Mouse (Mus musculus) intestine, embryonic 16.5 days (tissue): ENCODE data around the gene Ubd. TPM values are rescaled to one million over a fixed set of nuclear protein-coding genes. Genes with fewer than 3 reads are reported as not detected.
A peak's percentile ranks its signal among the peaks of the same experiment; 100 is the strongest.
"Not testable (repeated sequence)": the region's sequence is repeated elsewhere in the genome, so short reads cannot be mapped to it uniquely, and the experiment has no call there.

Experiments used
- ATAC-seq: fragments of 200-750 bp; cut with Nextera tagmentation; 2 replicates; pipeline ENCODE4 v1.8.0; 2017; ENCODE audit warnings: moderate TSS enrichment, moderate library complexity
- H3K27ac ChIP-seq: fragments of 300-500 bp; sonication (generic); 2 replicates; pipeline ENCODE4 v1.5.1; 2014; ENCODE audit warnings: mild to moderate bottlenecking, low read length
- H3K27me3 ChIP-seq: fragments of 300-500 bp; sonication (generic); replicated peaks from 2 replicates; pipeline ENCODE4 v1.6.1; 2014; ENCODE audit warnings: low read length, control low read depth, mixed read lengths; ENCODE audit not compliant: control insufficient read depth, insufficient read depth
- H3K36me3 ChIP-seq: fragments of 300-500 bp; sonication (generic); 2 replicates; pipeline ENCODE4 v1.6.1; 2014; ENCODE audit warnings: low read length, control low read depth; ENCODE audit not compliant: control insufficient read depth, insufficient read depth
- H3K4me1 ChIP-seq: fragments of 300-500 bp; sonication (generic); 2 replicates; pipeline ENCODE4 v1.6.1; 2014; ENCODE audit warnings: low read length, control low read depth, mixed read lengths; ENCODE audit not compliant: control insufficient read depth, insufficient read depth
- H3K4me2 ChIP-seq: fragments of 300-500 bp; sonication (generic); 2 replicates; pipeline ENCODE4 v1.6.1; 2014; ENCODE audit warnings: low read depth, low read length, control low read depth
- H3K4me3 ChIP-seq: fragments of 300-500 bp; sonication (generic); 2 replicates; pipeline ENCODE4 v1.5.1; 2014; ENCODE audit warnings: mild to moderate bottlenecking, low read length
- H3K9ac ChIP-seq: fragments of 300-500 bp; sonication (generic); 2 replicates; pipeline ENCODE4 v1.6.1; 2014; ENCODE audit warnings: low read depth, low read length
- H3K9me3 ChIP-seq: fragments of 300-500 bp; sonication (generic); 2 replicates; pipeline ENCODE4 v1.6.1; 2016; ENCODE audit warnings: low read length, control low read depth; ENCODE audit not compliant: control insufficient read depth
- WGBS: fragments of 180-500 bp; shearing (Covaris S2); extraction: QIAGEN DNeasy Blood & Tissue Kit; methylation state at CpG from one replicate; pipeline ENCODE4 v1.1.7; 2014; 5-methylcytosine and 5-hydroxymethylcytosine counted together
- polyA plus RNA-seq: library from polyadenylated mRNA; unstranded; fragments of >200 nt; fragmentation: Nextera tagmentation; extraction: Ambion mirVana; gene quantifications from 2 replicates; pipeline ENCODE4 v1.2.1, GENCODE M21; 2015

Ubd gene
- polyA plus RNA-seq, 1 experiment from 2014 or later, result not detected

DNA sequence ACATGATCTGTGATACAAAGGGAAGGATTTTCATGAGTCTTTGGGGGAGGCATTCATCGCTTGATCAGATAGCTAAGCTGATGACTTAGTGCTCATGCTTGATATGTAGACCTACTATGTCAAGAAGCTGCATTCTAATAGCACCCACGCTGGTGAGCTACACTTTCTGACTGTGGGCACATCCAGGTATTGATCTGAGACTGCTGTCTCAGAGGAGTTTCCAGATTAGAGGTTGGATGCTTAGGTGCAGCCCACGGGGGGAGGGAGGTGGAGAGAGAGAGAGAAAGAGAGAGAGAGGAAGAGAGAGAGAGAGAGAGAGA lies 10.2 kb downstream of the Ubd start:
- Histone ChIP-seq H3K27me3 (no peaks in the 10 kb centered on the region), H3K9me3 (no peaks in the 10 kb centered on the region), H3K27ac (no peak overlapping the region), H3K4me1 (no peaks in the 10 kb centered on the region), H3K4me3 (no peak overlapping the region), H3K9ac (no peak overlapping the region), H3K36me3 (no peaks in the 10 kb centered on the region), H3K4me2 (no peak overlapping the region)
- WGBS, result 37% methylated on average over 3 of the region's 3 CpGs
- ATAC-seq, result no peak

DNA sequence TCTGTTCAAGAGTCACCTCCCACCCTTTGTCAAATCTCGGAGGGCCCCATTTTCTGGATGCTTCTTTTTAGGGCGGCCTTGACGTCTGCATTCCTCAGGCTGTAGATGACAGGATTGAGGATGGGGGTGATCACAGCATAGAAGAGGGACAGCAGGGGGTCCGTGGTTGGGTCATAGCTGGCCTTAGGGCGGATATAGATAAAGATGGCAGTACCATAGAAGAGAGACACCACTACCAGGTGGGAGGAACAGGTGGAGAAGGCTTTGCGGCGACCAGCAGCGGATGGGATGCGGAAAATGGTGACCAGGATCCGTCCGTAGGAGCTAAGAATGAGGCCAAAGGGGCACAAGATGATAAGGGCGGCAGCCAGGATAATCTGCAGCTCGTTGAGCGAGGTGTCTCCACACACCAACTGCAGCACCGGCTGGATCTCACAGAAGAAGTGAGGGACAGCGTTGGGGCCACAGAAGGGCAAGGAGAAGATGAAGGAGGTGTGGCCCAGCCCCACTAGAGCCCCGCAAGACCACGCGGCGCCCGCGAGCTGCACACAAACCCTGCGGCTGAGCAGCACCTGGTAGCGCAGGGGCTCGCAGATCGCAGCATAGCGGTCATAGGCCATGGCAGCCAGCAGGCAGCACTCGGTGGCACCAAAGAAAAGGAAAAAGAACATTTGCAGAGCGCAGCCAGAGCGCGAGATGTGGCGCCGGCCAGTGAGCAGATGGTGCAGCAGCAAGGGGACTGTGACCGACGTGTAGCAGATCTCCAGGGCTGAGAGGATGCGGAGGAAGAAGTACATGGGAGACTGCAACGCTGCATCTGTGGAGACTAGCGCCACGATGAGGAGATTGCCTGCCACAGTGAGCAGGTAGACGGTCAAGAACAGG lies 17.4 kb downstream of the Ubd start:
- 17% methylated on average over 40 of the region's 40 CpGs for WGBS
- Histone ChIP-seq H3K4me2 (peak overlapping the region; percentile 52), H3K27me3 (peaks cover 12% of the 10 kb centered on the region; the same call in 1 of the 2 replicates), H3K4me3 (peak overlapping the region; percentile 31), H3K9me3 (no peaks in the 10 kb centered on the region), H3K9ac (0 out of 2 replicates have a peak overlapping the region, but pooled peaks have one; percentile 49), H3K36me3 (no peaks in the 10 kb centered on the region), H3K27ac (no peak overlapping the region), H3K4me1 (no peaks in the 10 kb centered on the region)
- ATAC-seq, result no peak

DNA sequence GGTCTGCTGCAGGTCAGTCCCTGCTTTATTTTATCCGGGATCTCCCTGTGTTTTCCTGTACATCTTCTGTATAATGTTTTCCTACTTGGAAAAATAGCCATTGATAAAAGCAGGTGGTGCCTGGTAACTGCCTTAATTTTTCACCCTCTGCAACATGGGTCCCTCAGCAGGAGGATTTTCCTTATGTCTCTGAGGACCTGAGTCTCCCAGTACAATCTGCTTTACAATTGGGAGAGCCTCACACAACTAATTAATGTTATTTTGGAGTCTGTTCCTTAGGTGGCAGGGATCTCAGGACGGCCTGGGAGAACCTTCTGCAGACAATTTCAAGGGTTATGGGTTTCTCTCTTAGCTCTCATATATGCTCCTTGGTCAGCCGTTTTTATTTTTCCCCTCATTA lies 19.3 kb downstream of the Ubd start, which contains the start of gene Olfr95:
Gene Olfr95, minus strand, starts transcription at position 101 of the 400 bp plus-strand sequence.
- H3K9me3 ChIP-seq, result 0 out of 2 replicates have a peak, but pooled peaks cover 2% of the 10 kb centered on the region
- 72% methylated on average over 3 of the region's 3 CpGs for WGBS

DNA sequence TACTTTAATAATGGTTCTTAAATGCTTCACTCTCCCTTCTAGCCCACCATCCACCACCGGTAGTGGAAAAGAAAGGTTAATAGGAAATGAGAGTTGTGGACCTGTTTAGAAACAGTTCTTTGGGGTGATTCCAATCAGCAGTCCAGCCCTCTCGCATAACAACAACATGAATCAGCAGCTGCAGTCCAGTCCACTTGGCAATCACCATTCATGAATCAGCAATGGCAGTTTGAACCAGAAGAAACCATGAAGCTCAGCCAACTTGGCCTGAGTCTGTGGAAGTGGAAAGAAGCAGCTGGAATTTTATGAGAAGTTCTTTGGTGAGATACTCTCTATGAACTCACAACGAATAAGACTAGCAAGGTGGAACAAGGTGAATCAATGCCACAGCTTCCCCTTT lies 24.8 kb downstream of the Ubd start:
- H3K4me1 ChIP-seq, result no peaks in the 10 kb centered on the region
- 0 out of 2 replicates have a peak, but pooled peaks cover 2% of the 10 kb centered on the region for H3K9me3 ChIP-seq
- H3K27ac ChIP-seq, result no peak overlapping the region
- H3K36me3 ChIP-seq, result no peaks in the 10 kb centered on the region
- H3K4me3 ChIP-seq, result no peak overlapping the region
- no peak for ATAC-seq
- 76% methylated on average over 3 of the region's 3 CpGs for WGBS
- no peak overlapping the region for H3K9ac ChIP-seq
- no peak overlapping the region for H3K4me2 ChIP-seq
- no peaks in the 10 kb centered on the region for H3K27me3 ChIP-seq

More for the DNA sequence above, 19.3 kb downstream of the Ubd start, which contains the start of gene Olfr95:
- Histone ChIP-seq H3K9ac (no peak within 1 kb of the TSS), H3K4me3 (no peak within 1 kb of the TSS), H3K27ac (no peak within 1 kb of the TSS), H3K27me3 (peaks cover 12% of the 10 kb centered on the region; the same call in 1 of the 2 replicates), H3K4me2 (no peak within 1 kb of the TSS), H3K4me1 (no peaks in the 10 kb centered on the region), H3K36me3 (no peaks in the 10 kb centered on the region)
- ATAC-seq, result no peak

DNA sequence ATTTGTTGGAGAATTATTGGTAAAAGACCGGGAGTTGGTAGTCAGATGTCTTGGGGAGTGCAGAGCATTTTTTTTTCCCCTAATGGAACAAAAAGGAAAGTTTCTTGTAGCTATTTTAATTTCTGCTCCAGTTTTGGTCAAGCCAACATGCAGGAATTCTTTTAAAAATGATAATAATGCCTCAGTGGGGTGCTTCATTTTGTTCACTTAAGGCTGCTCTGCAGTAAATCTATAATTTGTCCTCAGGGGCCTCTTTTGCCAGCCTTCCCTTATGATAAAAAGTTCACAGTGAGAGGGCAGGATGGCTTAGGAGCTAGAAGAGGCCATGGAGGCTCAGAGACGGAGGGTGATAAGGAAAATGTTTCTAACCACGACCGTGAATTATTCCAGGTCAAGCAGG lies 26.2 kb downstream of the Ubd start, which contains the start of gene Olfr96:
Gene Olfr96, plus strand, starts transcription at position 301 of the 400 bp plus-strand sequence.
- 69% methylated on average over 4 of the region's 4 CpGs for WGBS
- ATAC-seq, result no peak
- Histone ChIP-seq H3K4me3 (no peak within 1 kb of the TSS), H3K9ac (no peak within 1 kb of the TSS), H3K27me3 (no peaks in the 10 kb centered on the region), H3K36me3 (no peaks in the 10 kb centered on the region), H3K4me1 (no peaks in the 10 kb centered on the region), H3K4me2 (no peak within 1 kb of the TSS), H3K9me3 (0 out of 2 replicates have a peak, but pooled peaks cover 2% of the 10 kb centered on the region), H3K27ac (no peak within 1 kb of the TSS)

DNA sequence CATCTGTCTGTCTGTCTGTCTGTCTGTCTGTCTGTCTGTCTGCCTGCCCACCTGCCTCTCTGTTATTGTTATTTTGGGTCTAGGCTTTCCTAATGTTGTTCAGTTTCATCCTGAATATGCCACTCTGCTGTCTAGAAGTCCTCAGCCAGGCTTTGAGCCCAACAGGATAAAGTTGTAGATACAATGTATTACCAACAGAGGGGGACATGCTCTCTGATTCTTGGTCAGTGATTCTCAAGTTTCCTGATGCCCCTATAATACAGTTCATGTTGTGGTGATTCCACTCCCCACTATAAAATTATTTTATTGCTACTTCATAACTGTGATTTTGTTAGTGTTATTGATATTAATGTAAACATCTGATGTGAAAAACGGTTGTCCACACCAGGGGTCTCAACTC lies 28.2 kb downstream of the Ubd start:
- 9% methylated on average over 1 of the region's 1 CpGs for WGBS
- H3K9ac ChIP-seq, result no peak overlapping the region

DNA sequence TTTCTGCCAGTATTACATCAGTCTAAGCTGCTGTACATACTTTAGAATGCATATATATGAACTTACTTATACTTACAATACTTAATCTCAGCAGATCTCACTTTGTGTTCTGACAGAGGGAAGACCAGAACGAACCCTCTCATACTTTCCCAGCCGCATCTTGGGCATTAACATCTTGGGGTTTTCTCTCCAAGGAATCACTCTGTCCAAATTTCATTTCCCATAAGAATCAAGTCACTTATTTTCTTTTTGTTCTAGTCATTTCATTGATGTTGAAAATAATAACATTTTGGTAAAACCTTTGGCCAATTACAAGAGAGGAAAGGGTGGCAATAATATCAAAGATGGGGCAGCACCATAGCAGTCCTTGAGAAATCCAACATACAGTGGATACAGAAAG lies 43.5 kb downstream of the Ubd start, which contains the start of gene Olfr97:
Gene Olfr97, minus strand, starts transcription at position 101 of the 400 bp plus-strand sequence.
- not testable (repeated sequence) for H3K27me3 ChIP-seq, H3K9me3 ChIP-seq, H3K4me1 ChIP-seq, ATAC-seq, H3K36me3 ChIP-seq, H3K9ac ChIP-seq, H3K27ac ChIP-seq, H3K4me3 ChIP-seq, H3K4me2 ChIP-seq
- WGBS, result 91% methylated on average over 2 of the region's 2 CpGs

More for the DNA sequence above, 28.2 kb downstream of the Ubd start:
- Histone ChIP-seq H3K9me3 (0 out of 2 replicates have a peak, but pooled peaks cover 2% of the 10 kb centered on the region), H3K27ac (no peak overlapping the region), H3K4me3 (no peak overlapping the region), H3K27me3 (no peaks in the 10 kb centered on the region), H3K4me2 (no peak overlapping the region), H3K36me3 (no peaks in the 10 kb centered on the region), H3K4me1 (no peaks in the 10 kb centered on the region)
- no peak for ATAC-seq

DNA sequence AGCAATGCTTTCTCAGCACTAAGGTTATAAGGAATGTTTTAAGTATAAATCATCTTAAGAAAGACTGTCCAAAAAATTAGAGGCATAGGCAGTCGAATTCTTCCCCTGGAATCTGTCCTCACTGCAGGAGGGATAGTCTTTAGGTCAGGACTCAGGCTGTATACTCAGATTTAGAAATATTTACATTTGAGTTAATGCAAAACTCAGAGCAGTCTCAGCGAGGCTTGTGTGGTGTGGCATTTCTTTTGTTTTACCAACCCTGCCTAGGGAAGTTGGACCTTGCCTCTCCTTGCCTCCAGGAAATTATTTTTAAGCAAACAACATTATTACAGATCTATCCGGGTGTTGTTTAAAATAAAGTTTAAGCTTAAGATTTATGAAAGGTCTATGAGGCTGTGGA lies 48.5 kb downstream of the Ubd start:
- Histone ChIP-seq H3K4me3 (no peak overlapping the region), H3K4me2 (no peak overlapping the region), H3K9me3 (no peaks in the 10 kb centered on the region), H3K36me3 (no peaks in the 10 kb centered on the region), H3K9ac (no peak overlapping the region), H3K27me3 (no peaks in the 10 kb centered on the region), H3K27ac (no peak overlapping the region), H3K4me1 (no peaks in the 10 kb centered on the region)
- WGBS, result 17% methylated on average over 3 of the region's 3 CpGs
- peak; percentile 58; the same call in 1 of the 2 replicates for ATAC-seq
